Mouse (Mus musculus) cerebellum, postnatal 36 days (tissue): ENCODE results near the gene Gm3250.

Experiments used
- DNase-seq, 2 experiments: peaks; one replicate each; pipeline ENCODE4 v3.0.0; 2021 to 2022; ENCODE audit warnings: mixed read lengths in 2 of 2

Gm3250 gene

DNA sequence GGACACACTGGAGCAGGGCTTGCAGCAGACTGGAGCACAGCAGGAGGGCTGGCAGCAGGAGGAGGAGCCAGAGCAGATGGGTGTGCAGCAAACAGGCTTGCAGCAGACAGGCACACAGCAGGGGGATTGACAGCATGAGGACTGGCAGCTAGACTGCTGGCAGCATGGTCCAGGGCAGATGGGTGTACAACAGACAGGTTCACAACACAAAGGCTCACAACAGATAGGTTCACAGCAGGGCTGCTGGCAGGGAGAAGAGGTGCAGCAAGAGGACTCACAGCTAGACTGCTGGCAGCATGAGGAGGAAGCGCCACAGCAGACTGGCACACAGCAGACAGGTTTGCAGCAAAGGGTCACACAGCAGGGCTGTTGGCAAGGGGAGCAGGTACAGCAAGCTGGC lies 31.7 kb downstream of the Gm3250 start:
- peak; percentile 8 to 12 for DNase-seq

DNA sequence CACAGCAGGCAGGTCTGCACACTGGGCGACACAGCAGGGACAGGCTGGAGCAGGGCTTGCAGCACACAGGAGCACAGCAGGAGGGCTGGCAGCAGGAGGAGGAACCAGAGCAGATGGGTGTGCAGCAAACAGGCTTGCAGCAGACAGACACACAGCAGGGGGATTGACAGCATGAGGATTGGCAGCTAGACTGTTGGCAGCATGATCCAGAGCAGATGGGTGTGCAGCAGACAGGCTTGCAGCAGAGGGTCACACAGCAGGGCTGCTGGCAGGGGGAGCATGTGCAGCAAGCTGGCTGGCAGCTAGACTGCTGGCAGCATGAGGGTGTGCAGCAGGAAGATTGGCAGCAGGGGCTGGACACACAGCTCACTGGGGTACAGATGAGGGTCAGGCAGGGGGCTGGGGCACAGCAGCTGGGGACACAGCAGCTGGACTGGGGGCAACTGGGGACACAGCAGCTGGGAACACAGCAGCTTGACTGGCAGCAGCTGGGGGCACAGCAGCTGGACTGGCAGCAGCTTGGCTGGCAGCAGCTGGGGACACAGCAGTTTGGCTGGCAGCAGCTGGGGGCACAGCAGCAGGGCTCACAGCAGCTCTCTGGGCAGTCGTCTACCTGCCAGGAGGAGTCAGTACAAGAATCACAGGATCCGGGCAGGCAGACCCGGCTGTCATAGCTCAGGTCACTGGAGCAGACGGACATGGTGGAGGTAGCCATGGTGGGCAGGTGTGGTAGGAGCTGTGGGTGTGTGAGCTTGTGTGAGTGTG lies 40.2 kb downstream of the Gm3250 start, which contains the start of gene Gm18596:
Gene Gm18596 (minus strand): TSS at position 715 of the 765 bp plus-strand sequence.
- DNase-seq: peak in 1 of 2 experiments; percentile 8

DNA sequence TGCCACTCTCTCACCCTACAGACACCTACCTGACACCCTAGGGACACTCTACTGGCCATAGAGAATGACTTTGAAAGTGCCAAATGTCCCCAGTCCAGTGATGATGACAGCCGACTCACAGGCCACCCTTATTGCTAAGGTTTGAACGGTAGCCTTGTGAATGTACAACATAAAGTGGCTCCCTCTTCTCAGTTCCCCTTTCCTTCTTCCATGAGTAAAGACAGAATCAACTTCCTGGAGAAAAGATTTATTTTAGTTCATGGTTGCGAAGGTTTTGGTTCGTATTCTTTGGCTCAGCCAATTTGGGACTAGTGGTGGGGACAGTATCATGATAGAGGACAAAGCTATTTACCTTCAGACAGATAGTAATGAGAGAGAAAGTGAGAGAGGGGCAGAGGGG lies 43.4 kb downstream of the Gm3250 start:
- no peak for DNase-seq

GRCm38 (mm10) chr10:77735928-77736327 lies 46.4 kb downstream of the Gm3250 start:
- DNase-seq: no peak
